Mouse (Mus musculus): ENCODE measurements around the gene Macrod2.

Gene Macrod2

DNA sequence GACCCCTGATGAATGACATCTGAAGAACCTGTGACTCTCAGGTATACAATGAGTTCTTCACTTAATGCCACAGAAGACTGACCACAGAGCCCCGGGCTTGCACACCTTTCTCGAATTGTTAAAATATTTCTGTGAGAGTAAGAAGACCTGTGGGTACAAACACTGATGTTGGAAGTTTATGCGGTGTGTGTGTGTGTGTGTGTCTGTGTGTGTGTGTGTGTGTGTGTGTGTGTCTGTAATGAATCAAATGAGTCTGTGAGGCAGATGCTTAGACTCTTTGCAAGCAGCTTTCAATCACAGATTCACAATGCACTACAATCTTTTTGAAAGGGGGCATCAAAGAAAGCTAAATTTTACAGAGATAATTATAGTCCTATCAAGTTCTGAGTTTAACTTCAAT, 822.8 kb downstream of the Macrod2 start:
- no peak for DNase-seq (ENCODE audit: low spot score)

DNA sequence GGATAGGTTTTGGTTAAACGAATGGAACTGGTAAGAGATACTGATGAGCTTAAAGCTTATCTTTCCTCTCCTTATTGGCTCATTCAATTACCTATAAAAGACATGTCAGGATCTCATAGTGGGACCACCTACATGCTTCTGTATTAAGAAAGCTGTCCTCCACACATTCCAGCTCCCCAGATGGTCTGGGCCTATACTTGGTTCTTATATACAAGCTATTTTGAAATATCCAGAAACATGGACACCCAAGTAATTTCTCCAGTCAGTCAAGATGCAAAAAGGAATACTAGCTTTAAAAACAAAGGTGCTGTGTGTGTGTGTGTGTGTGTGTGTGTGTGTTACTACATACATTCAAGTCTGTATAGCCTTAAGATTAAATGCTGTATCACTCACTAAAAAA, 833.7 kb downstream of the Macrod2 start:
- no peak for DNase-seq (ENCODE audit: low spot score)

DNA sequence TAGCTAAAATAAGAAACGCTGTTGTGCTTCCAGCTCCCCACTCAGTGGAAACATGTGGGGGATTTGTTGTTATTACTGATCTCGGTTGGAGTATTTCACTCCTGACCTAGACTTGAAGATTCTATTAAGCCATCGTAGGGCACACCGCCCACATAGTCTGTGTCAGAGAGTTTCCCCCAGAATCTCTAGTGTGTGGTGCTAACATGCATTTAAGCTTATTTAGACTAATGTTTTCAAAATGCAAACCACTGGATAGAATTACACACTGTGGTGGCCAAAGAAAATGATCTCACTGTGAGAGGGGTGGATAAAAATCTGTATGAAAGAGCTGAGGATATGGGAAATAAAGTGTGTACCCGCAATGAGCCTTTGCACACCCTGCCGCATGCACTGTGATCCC, 834.7 kb downstream of the Macrod2 start:
- DNase-seq (ENCODE audit: low spot score), result no peak

DNA sequence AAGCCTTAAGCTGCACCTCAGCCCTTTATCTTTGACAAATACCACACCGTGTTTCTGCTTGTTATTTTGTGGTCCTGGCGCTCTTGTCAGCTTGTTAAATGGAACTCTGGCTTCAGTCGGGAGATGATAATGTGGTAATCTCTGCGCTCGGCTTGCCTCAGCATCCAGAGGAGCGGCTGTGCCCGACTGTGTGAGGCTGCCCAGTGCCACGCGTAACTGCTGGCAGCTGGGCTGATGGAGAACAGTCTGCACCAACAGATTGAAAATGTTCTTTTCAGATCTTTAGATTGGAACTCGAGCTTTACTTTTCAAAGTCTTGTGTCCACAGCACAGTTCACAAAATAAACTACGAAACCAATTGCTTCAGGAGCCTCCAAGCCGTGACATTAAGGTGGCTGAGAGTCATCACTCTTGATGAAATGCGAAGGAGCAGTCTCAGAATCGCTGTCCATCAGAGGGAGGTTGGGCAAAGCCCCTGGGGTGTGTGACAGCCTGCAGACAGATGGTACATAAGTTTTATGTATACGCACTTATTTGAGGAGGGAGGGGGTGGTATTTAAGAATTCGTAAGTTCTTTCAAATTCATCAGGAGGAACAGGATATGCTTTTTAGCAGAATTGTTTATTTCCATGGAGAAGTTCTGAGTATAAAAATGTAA, 836.0 kb downstream of the Macrod2 start:
- DNase-seq (ENCODE audit: low spot score), result no peak

DNA sequence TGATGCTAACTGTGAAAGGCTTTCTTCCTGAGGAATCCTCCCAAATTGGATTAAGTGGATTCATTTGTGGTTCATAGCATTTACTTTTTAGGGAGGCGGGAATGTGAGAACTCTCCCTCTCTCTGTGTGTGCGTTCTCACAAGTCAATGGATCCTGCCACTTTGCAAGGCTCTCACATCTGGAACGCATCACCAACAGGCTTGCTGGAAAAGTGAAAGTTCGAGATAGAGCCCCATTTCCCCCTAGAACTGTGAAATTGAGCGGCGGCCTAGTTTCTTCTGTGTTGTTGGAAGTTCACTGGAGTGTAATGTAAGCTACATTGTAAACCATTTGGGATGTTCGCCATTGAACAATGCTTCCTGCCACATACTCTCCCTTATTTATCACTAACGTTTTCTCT, 839.2 kb downstream of the Macrod2 start:
- DNase-seq (ENCODE audit: low spot score), result no peak

DNA sequence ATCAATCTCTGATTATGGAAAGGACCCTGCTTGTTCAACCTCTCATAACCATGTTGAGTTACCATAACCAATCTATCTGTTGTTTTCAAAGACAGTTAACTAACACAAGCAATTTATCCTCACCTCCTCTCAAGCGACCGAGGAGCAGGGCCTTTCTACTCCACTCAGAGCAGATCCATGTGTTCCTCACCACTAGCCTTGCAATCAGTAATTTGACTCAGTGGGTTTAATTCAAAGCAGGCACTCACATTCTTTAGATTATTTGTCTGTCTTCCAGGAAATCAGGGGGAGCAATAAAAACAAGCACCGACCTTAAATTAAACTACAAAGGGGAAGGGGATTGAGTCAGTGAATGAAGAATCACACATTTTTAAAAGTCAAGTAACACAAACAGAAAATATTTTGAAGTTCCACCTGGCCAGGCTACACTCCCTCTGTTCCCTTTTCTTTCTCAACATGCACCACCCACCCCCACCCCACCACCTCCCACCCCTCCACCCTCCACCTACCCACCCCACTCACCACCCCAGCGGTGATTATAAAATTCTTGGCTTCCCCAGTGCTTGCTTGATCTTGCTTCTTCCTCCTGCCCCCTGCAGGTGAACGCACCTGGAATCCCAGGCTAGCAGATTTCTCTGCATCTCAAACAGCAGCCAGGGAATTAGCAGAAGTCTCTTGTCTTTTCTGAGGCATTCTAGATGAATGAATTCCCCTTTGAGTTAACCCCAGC, 839.8 kb downstream of the Macrod2 start:
- no peak for DNase-seq (ENCODE audit: low spot score)

DNA sequence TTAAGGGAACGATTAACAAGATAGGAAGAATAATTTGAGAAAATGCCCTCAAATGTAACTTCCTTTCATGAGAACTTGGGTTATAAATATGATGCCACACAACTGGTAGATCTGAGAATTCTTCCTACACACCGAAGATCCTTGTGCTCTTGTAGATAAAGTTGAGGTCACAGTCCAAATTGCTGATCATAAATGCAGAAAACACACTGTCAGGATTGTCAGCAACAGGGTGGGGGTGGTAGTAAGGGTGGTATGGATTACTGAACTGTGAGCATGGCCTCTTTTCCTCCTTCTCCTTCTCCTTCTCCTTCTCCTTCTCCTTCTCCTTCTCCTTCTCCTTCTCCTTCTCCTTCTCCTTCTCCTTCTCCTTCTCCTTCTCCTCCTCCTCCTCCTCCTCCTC, 852.6 kb downstream of the Macrod2 start:
- no peak for DNase-seq (ENCODE audit: low spot score)

DNA sequence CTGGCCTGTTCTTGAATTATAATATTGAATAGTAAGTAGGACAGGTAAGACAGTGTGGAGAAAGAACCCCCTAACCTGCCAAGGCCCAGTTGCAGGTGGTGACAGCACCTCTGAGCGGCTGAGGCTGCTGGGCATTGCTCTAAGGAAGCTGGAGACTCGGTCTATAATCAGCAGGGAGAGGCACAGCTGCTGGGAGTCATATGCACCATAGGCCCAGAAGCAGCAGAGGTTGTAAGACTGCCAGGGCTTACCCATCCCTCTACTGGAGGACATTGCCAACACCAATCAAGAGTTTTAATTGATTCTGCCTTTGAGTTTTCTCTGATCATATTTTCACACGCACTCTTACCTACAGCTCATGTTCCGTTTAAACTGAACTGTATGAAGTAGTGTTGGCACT, 869.5 kb downstream of the Macrod2 start:
- no peak for DNase-seq (ENCODE audit: low spot score)

DNA sequence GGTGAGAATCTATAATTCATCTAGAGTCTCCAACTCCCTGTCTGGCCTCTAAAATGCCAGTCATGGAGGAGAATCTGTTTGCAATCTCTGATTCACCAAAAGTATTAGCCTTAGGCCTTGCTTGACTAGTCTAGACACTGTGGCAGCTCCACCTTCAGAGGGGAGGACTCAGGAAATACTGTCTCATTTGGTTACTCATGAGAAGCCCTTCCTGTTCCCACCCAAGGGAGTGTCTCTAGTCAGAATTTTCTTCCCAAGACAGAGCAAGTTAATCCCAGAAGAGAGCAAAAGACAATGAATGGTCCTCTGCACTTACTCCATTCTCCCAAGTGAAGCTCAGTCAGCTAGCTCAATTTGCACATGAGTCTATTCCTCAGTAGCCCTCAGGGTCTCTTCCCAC, 871.5 kb downstream of the Macrod2 start:
- no peak for DNase-seq (ENCODE audit: low spot score)

DNA sequence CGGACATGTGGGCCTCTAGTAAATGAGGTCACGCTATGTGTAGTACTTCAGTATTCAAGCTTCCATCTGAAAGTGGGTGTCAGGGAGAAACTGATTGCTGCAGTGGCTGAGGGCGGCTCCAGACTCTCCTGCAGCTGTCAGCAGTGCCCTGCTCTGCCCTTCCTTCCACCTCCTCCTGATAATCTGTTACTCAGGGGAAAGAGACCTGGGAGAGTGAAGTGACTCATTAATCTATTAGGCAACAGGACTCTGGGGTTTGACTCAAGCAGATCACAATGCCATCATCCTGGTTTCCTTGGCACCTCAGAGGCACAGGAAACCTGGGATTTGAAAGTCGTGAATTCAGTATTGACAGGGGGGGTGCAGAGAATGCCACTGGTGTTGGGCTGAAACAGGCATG, 876.4 kb downstream of the Macrod2 start:
- DNase-seq (ENCODE audit: low spot score), result no peak

DNA sequence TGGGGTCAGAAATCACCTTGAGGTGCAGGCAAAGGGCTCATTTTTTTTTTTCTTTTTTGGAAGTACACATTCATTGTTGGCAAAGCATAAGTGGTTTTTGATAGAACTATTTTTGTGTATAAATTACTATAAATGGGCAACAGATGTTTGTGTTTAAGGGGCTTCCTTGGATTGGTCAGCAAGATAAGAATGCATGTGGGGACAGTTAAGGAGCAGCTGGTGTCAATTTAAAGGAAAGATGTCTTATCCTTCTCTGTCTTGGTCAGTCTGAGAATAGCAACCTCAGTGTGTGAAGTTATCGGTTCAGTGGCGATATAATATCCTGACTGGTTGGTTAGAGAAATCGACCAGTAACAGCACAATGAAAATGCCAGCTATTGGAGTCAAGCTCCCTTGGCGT, 877.9 kb downstream of the Macrod2 start:
- DNase-seq (ENCODE audit: low spot score), result no peak

DNA sequence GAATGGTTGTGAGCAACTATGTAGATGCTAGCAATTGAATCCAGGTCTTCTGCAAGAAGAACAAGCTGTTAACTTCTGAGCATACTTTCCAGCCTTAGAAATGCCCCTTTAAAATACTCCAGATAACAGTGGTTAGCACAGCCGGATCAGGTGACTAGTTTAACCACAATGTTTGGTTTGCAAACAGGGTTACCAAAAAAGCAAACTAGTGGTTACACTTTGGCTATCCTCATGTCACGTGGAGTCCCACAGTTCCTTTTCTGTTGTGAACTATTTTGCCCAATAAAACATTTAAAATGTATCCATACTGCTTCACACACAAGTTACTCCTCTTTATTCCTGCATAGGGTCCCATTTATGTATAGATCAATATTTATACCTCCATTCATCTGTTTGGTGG, 879.2 kb downstream of the Macrod2 start:
- no peak for DNase-seq (ENCODE audit: low spot score)

DNA sequence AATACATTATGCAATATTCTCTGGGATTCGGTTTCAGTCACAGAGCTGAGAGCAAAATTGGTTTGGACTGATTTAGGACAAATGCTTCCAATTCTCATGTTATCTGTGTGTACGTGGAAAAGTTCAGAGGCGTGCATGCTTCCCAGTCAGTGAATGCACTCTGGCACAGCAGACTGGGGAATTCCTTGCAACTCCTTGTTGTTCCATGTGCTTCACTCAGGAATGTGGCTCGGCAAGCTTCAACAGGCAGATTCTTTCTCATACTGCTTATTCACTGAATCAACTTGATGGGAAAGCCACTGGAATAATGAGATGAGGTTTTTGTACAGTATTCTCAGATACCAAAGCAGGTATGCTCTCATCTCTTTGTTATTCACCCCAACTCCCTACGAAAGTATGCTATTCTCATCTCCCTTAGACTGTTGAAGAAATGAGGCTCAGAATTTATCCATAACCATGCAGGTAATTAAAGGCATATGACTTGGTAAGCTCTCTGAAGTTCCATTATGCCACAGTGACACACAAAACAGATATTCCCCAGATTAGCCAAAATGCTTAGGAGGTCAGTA, 884.1 kb downstream of the Macrod2 start:
- no peak for DNase-seq (ENCODE audit: low spot score)

DNA sequence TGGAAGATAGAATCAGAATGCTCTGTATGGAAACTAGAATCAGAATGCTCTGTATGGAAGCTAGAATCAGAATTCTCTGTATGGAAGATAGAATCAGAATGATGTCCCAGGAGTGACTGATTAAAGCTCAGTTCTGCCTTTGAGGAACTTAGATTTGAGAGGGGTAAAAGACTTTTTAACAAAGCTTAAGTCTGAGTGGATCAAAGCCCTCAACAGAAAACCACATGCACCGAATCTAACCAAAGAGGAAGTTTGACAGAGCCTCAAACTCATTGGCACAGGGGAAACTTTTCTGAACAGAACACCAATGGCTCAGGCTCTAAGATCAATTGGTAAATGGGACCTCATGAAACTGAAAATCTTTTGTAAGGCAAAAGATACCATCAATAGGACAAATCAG, 885.7 kb downstream of the Macrod2 start:
- DNase-seq (ENCODE audit: low spot score), result no peak

DNA sequence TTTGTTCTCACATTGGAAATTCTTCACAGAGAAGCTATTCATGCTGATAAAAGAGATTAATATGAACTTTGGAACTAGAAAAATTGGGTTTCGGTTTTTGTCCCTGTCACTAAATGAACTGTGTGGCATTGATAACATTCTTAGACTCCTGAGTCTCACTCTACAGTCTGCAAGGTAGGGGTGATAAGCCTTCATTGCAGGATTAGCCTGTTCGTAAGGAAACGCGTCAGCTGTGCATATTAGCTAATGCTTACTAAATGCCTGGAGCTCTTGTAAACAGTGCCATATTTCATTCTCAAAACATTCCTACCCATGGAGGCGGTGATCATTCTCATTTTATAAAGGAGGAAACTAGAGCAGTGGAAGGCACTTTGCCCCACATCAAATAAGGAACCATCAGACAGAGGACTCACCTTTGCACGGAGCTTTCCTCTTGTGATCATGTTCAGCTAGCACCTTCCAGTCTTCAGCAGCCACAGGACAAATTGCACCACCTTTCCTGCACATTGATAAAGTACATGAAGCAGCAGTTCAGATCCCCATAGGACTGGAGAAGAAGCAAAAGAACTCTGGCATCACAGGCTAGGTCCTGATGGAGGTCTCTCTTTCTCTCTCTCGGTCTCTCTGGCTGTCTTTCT, 891.1 kb downstream of the Macrod2 start:
- no peak for DNase-seq (ENCODE audit: low spot score)

DNA sequence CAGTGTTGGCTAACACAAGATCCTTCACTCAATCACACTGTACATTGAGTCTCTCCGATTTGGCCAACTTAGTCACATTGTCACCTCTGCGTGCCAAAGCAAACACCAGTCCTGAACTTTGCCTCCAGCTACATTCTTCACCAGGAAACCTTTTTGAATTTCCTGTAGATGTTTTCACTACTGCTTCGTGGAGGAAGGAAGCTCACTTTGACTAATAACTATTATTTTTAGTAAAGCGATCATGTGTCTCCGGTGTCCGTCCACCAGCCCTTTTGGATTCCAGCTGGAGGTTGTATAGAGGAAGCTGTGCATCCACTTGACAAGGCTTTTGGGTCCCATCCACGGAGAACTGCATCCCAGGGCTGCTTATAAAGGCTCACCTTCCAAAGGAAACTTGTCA, 893.4 kb downstream of the Macrod2 start:
- DNase-seq (ENCODE audit: low spot score), result no peak

DNA sequence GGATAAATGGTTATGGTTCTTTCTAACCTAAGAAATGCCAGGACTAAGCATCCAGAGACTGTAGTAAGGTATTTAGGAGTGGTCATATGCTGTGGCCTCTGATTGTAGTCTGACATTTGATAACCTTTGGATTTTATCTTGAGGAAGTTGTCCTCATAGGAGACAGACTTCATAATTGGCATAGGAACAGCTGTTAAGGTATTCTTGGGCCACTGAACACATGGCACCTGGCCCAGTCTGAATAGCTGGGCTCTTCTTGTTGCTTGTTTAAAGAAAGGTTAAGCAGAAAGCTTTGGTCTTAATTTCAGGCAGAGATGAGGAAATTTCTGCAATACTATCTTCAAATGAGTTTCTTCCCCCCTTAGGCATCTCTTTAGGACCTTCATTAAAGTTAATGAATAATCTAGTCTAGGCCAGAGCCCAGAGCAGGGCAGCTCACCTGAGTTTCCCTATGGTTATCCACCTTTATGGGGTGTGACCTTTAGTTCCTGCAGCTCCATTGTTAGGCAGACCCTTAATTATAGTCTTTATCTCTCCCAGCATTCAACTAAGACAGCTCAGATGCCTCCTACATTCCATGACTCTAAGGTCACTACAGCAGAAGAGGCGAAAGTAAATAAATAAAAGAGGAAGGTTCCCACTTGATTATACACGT, 894.1 kb downstream of the Macrod2 start:
- no peak for DNase-seq (ENCODE audit: low spot score)

DNA sequence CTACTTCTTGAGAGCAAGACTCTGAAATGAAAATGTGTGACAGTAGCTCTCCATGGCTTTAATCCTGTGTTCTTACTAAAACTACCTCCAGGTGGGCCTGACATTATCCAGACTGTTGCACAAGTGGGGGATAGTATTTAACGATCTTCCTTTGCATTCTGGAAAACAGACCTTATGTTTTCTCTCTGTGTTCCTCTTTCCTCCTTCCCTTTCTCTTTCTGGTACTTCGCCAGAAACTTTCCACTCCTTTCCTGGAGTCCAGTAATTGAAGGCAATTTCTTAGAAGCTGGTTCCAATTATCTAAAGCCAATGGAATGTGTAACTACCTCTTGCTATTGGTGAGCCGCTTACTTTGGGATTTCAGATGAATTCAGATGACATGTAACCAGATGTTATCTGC, 897.7 kb downstream of the Macrod2 start:
- no peak for DNase-seq (ENCODE audit: low spot score)

DNA sequence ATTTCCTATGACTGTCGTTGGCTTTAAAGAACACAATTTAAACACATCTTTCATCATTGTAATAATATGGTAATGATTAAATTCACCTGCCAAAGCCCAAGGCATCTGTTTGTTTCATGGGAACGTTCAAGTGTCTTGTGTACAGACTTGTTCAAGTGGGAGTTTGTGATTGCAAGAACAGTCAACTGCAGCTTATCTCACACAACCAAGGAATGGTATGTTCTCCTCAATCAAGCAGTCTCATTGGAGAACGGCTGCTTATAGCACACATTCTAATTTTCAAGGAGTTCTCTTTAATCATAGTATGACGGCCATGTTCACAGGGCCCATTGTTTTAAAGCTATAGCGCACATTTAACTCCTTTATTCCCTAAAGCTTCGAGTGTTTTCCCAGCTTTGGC, 904.1 kb downstream of the Macrod2 start:
- DNase-seq (ENCODE audit: low spot score), result no peak

DNA sequence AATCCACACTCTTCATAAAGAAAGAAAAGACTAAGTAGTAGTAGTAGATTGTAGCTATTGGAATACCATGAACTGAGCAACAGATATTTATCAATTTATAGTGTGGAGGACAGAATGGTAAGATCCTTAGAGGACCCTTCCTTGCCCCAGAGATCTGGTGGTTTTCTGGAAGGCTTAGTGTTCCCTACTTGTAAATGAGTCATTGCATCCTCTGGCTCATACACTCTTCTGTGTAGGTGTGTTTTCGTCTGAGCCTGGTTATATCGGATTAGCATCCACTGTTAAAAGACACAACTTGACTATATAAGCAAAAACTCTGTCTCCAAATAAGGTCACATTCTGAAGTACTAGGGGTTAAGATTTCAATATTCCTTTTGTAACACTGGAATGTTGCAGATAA, 905.9 kb downstream of the Macrod2 start:
- no peak for DNase-seq (ENCODE audit: low spot score)

DNA sequence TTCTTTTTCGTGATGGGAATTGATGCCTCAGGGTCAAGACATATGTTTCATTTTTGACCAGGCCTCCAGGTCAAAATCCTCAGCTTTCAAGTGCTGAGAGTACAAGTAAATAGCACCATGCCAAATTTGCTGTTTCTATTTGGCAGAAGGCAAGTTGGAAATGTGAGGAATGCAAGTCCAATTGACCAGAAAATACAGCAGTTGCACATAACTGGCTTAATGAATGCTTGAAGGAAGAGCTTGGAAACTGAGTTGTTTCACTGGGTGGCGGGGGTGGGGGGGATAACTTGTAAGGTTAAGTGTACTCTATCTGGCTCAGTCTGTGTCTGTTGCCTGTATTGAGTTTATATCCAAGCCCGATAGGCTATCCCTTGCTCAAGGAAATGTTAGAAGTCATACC, 913.3 kb downstream of the Macrod2 start:
- DNase-seq (ENCODE audit: low spot score), result no peak

DNA sequence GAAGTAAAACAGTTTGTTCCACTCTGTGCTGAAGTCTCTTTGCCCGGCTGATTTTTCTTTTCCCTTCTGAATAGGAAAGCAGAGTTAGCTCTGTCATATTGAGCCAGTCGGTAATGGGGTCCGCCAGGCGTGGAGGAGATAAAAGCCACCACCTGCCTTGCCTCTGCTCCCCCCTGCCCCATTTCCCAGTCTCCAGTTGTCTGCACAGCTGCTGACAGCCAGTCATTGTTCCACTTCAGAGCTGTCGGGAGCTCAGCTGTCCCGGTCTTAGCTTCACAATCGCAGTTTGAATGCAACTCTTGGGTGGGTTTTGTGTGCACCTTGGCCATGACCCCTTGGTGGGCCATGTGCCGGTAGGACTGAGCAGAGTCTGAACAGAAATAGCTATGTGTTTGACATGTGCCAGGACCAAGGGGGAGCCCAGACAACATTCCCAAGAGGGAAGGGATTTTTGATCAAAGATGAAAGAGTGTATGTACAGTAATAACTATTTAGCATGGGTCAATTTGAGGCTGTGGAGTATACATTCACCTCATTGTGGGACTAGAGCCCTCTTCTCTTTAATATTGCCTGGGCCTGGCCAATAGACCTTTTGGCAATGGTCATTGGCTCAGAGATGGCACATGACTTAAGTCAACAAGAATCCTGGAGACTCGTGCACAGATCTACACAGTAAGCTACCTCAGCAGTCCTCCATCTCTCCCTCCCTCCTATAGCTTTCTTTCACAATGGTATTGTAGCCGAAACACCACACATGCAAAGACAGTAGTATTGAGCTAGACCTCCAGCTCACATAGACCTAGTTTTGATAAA, 917.2 kb downstream of the Macrod2 start:
- DNase-seq (ENCODE audit: low spot score), result no peak

Data from ovary, postnatal 14 days (tissue).